Mouse (Mus musculus) cerebellum, adult 9-11 months (tissue): ENCODE data around the gene Foxl1.
"Not testable (repeated sequence)": the region's sequence is repeated elsewhere in the genome, so short reads cannot be mapped to it uniquely, and the experiment has no call there.

Source experiments
- DNase-seq: peaks from one replicate; pipeline ENCODE4 v3.0.0; 2022

The Foxl1 gene

DNA sequence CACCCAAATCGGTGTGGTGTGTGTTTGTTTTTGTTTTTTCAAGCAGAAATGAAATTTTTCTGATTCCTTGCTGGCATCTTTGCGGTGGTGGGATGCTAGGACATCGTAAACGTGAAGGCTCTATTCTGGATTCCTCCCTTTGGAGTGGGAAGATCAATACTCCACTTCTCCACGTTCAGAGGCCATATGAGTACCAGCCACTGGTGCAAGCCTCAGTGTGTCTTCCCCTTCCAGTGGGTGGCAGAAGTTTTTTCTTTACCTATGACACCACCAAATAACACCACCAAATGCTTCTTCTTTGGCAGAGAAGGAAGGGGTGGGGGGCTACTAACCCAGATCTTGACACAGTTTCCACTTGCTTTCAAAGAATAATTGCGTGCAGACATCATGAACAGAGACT lies 1.5 kb upstream of the Foxl1 start:
- DNase-seq, result no peak

- no peak for DNase-seq
These were observed 1.0 kb upstream of the Foxl1 start for GRCm38 (mm10) chr8:121126694-121127093.

- DNase-seq, result no peak
These were observed 444 bp upstream of the Foxl1 start for GRCm38 (mm10) chr8:121127291-121127701.

DNA sequence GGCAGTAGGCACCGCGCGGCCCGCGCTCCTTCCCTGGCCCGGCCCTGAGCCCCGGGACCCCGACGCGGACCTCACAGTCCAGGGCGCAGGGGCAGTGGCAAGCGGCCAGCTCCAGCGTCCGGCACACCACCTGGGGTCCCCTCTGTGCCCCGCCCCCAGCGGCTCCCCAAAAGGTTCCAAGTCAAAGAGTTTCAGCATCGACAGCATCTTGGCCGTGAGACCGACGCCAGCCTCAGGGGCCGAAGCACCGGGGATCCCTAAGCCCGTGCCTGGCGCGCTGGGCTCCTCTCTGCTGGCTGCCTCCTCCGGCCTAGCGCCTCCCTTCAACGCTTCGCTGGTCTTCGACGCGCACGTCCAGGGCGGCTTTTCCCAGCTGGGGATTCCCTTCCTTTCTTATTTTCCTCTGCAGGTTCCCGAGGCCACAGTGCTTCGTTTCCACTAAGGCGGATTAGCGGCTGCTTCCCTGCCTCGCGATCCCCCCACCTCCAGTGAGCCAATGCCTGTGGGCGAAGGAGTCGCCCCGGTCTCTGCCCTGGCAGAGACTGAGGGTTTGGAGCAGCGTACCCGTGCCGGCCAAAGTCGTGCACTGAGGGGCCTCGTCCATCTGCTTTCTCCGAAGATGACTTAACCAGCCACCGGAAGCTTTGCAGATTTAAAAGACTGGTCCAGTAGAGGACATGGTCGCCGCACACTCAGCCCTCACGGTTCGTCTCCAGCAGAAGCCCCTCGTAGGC lies 958 bp downstream of the Foxl1 start:
- DNase-seq, result no peak

- no peak for DNase-seq
These were observed 1.7 kb downstream of the Foxl1 start for GRCm38 (mm10) chr8:121129265-121129940.

- DNase-seq, result no peak
These were observed 2.8 kb downstream of the Foxl1 start for GRCm38 (mm10) chr8:121130522-121130921.

DNA sequence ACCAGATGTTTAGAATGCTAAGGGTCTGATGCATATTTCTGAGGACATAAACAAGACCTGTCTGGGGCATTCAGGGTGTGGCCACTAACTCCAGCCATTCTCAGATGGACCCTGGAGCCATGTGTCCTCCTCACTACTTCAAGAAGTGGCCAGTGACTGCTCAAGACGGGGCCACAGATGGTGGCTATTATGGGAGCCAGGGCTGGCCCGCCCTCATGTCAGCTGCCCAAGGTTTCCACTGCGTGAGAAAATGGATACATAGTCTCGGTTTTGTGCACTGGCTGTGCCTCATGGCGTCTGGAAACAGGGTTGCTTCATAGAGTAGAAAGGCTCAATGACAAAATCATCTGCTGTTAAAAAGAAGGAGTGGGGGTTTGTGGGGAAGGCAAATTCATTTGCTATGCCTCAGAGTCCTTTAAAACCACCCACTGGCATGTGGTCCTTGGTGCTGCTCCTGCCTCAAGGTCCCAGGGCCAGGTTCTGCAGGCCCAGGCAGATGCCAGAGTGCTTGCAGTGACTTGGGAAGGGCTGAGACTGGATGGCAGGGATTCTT lies 5.3 kb downstream of the Foxl1 start:
- DNase-seq, result no peak

DNA sequence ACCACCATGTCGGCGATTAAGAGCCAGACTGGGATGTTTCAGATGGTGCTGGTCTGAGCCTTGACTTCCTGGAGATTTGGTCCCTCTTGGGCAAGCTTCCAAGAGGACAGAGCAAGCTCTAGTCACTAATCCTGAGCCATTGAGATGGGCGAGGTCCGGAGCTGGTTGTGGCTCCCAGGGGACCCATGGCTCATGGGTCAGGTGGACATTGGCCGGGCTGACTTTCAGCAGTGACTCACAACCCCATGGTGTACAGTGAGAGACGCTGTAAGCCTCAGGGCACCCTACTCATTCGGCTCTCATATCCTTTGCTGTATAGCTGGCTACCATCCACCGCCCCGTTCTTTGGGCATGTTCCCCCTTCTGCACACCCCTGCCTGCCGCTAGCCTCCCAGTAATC lies 6.4 kb downstream of the Foxl1 start:
- no peak for DNase-seq

GRCm38 (mm10) chr8:121134512-121134911 lies 6.8 kb downstream of the Foxl1 start:
- DNase-seq, result no peak

- no peak for DNase-seq
These were observed 9.1 kb downstream of the Foxl1 start for GRCm38 (mm10) chr8:121136856-121137255.

DNA sequence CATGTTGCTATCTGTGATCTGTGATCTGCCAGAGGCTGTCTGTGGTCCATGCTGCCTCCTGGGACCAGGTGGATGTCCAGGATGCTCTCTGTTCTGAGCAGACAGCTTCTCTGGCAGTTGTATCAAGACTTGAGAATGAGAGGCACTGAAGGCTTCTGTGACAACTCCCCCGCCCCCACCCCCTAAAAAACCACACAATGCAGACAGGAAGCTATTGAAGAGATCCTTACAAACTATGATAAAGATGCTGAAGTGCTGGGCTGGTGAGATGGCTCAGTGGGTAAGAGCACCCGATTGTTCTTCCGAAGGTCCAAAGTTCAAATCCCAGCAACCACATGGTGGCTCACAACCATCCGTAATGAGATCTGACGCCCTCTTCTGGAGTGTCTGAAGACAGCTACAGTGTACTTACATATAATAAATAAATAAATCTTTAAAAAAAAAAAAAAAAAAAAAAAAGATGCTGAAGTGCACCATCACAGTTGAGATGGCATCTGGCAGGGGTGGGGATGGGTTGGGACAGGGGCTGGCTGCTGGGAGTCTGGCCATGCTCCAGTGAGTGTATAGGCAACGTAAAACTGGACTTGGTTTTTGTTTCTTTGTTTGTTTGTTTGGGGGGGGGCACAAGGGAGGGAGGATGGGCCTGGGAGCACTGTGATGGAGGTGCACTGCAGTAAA lies 17.9 kb downstream of the Foxl1 start:
- DNase-seq, result not testable (repeated sequence)

DNA sequence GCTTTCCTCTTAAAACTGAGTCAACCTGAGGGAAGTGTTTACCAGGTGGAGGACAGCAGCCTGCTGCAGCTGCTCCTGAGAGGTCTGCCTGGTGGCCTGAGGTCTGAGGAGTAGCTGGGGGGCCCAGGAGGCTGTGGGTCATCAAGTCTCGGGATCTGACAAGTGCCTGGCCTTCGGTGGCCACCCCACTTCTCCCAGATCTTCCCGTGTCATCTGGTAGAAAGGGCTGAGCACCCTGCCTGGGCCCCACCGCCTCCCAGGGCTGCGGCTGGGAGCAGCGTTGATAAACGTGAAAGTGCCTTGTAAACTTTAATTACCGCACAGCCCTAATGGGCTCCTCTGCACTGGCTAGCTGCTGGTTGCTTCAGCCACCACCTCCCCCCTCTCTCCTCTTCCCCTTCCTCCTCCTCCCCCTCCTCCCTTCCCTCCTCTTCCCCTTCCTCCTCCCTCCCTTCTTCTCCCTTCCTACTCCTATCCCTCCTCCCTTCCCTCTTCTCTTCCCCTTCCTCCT lies 20.9 kb downstream of the Foxl1 start:
- no peak for DNase-seq

GRCm38 (mm10) chr8:121152394-121152793 lies 24.7 kb downstream of the Foxl1 start:
- no peak for DNase-seq

DNA sequence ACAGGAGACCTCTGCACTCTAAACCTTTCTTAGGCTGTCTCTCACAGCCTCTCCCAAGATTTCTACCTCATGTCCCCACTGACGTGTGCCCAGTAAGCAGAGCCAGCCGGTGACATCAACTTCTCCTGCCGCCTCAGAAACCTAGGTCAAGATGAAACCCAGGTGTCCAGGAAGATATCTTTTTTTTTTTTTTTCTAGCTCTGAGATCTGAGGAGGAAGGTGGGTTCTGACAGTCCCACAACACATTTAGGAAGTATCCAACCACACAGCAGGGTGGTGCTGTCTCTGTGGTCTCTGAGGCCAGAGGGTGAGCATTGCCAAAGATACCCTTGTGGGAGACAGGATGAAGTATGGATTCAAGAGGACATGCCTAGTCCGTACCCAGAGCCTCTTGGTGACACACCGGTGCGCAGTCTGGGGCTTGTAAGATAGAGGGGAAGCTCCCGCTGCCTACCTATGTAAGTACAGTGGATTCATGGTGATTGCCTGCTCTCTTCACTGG lies 29.3 kb downstream of the Foxl1 start:
- DNase-seq, result no peak

DNA sequence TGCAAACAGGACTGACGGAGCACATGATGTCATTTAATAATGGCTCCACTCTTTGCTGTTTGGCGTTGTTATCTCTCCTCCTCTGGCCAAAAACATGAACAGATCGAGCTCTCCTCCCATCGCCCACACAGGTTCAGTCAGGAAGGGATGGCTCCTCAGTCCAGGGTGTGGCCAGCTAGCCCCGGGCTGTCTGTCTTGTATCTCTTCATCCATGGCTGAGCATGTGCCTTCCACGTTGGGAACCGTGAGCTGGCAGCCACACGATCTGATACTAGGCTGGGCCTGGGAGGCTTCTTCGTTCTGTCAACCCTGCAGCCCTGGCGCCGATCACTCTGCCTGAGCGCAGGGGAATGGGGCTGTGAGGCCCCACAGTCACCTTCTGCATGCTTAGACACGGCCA lies 31.1 kb downstream of the Foxl1 start:
- DNase-seq, result no peak

DNA sequence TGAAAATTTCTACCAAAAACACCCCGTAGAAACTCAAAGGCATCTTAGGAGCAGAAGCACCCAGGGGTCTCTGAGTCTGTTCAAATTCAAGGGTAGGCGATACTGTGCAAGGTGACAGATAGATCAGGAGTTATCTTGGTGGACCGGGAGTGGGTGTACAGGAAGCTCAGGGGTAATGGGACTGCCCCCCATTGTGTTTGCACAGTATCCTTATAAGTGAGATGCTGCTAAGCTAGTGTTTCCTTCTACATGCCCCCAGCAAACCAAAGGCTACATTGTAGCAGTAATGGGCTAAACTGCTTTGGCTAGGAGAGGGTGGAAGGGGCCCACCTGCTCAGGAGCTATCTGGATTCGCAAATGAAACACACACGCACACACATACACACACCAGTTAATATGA lies 33.7 kb downstream of the Foxl1 start:
- no peak for DNase-seq

GRCm38 (mm10) chr8:121162413-121162812 lies 34.7 kb downstream of the Foxl1 start:
- DNase-seq, result no peak

- DNase-seq, result no peak
These were observed 35.4 kb downstream of the Foxl1 start for GRCm38 (mm10) chr8:121162906-121163695.

DNA sequence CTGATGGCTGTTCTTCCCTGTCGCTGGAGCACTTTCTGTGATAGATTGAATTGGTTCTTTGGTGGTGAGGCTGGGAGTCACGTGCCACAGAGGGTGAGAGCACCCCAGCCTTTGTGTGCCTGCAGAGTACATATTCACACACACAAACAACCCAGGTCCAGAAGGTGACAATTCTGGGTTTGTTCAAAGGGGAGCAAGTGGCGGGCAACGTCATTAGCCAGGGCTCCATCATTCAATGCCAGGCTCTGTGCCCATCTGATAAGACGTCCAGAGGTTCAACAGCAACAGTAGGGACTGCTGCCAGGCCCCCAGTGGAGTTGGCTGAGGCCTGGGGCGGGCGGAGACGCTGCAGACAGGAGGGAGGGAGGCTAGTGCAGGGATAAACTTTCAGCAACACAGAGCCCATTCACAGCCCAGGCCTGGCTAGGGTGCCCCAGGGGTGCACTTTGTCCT lies 36.3 kb downstream of the Foxl1 start:
- DNase-seq, result no peak

- DNase-seq, result no peak
These were observed 40.3 kb downstream of the Foxl1 start for GRCm38 (mm10) chr8:121168033-121168432.

DNA sequence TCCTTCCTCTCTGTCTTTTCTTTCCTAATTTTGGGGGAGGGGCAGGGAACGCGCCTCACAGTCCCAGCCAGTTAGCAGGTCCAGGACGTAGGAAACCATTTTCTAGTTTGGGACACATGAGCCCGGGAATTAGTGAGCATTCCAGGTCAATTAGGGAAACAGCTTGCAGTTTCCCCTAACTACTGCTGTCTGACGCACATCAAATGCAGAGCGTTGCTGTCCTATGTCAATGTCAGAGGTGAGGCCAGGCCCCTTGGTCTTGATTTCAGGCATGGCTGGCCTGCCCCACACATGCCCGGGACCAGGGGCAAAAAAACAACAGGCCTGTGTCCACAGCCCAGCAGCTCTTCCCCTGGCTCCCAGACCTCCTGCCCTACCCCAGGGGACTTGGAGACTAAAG lies 42.4 kb downstream of the Foxl1 start:
- DNase-seq, result no peak
